Mouse (Mus musculus) lung, embryonic 14.5 days (tissue): ENCODE measurements around the gene Nt5dc3. TPM values are rescaled to one million over a fixed set of nuclear protein-coding genes. Genes with fewer than 3 reads are reported as not detected.

Source experiments
- ATAC-seq: fragments of 200-750 bp; cut with Nextera tagmentation; 2 replicates; pipeline ENCODE4 v1.8.0; 2017; ENCODE audit warnings: mild to moderate bottlenecking, moderate TSS enrichment, moderate library complexity; ENCODE audit not compliant: insufficient read depth
- DNase-seq: peaks from one replicate; pipeline ENCODE4 v3.0.0-alpha.2; 2015
- H3K27ac ChIP-seq: fragments of 300-500 bp; sonication (generic); 2 replicates; pipeline ENCODE4 v1.5.1; 2014; ENCODE audit warnings: low read depth, mild to moderate bottlenecking, moderate library complexity
- H3K27me3 ChIP-seq: fragments of 300-500 bp; sonication (generic); 2 replicates; pipeline ENCODE4 v1.6.1; 2014; ENCODE audit warnings: low read length, control low read depth; ENCODE audit not compliant: insufficient read depth
- H3K36me3 ChIP-seq: fragments of 300-500 bp; sonication (generic); 2 replicates; pipeline ENCODE4 v1.6.1; 2014; ENCODE audit warnings: control low read depth; ENCODE audit not compliant: insufficient read depth
- H3K4me1 ChIP-seq: fragments of 300-500 bp; sonication (generic); 2 replicates; pipeline ENCODE4 v1.6.1; 2014; ENCODE audit warnings: antibody characterized with exemption, control low read depth; ENCODE audit not compliant: insufficient read depth
- H3K4me2 ChIP-seq: fragments of 300-500 bp; sonication (generic); 2 replicates; pipeline ENCODE4 v1.6.1; 2014; ENCODE audit warnings: mild to moderate bottlenecking
- H3K4me3 ChIP-seq: fragments of 300-500 bp; sonication (generic); 2 replicates; pipeline ENCODE4 v1.5.1; 2014; ENCODE audit warnings: low read depth, low read length
- H3K9ac ChIP-seq: fragments of 300-500 bp; sonication (generic); 2 replicates; pipeline ENCODE4 v1.6.1; 2014
- H3K9me3 ChIP-seq: fragments of 300-500 bp; sonication (generic); 2 replicates; pipeline ENCODE4 v1.6.1; 2016; ENCODE audit warnings: low read depth, low read length, control low read depth
- CTCF ChIP-seq: IDR thresholded peaks from 2 replicates; pipeline ENCODE4 v1.5.1; 2016; ENCODE audit warnings: antibody characterized with exemption, low read depth
- WGBS: fragments of 180-500 bp; shearing (Covaris S2); extraction: QIAGEN DNeasy Blood & Tissue Kit; methylation state at CpG from one replicate; pipeline ENCODE4 v1.1.7; 2014; 5-methylcytosine and 5-hydroxymethylcytosine counted together
- polyA plus RNA-seq: library from polyadenylated mRNA; unstranded; fragments of >200 nt; fragmentation: Nextera tagmentation; extraction: Ambion mirVana; gene quantifications from 2 replicates; pipeline ENCODE4 v1.2.1, GENCODE M21; 2014

Nt5dc3 gene
- polyA plus RNA-seq, 1 experiment from 2014 or later: 1.9 TPM

- H3K27me3 ChIP-seq: no peaks in the 10 kb centered on the region
- ATAC-seq: no peak
- TF ChIP-seq CTCF: no peak
These were observed 9.6 kb upstream of the Nt5dc3 start for GRCm38 (mm10) chr10:86769216-86769615.

GRCm38 (mm10) chr10:86769797-86770196 lies 9.0 kb upstream of the Nt5dc3 start:
- WGBS: 32% methylated on average over 4 of the region's 4 CpGs
- peak; percentile 48 for DNase-seq

More at GRCm38 (mm10) chr10:86769216-86769615, 9.6 kb upstream of the Nt5dc3 start:
- no peak overlapping the region for H3K27ac ChIP-seq
- H3K4me3 ChIP-seq: no peak overlapping the region
- no peaks in the 10 kb centered on the region for H3K4me1 ChIP-seq
- H3K9ac ChIP-seq: no peak overlapping the region
- 52% methylated on average over 5 of the region's 5 CpGs for WGBS
- H3K9me3 ChIP-seq: no peaks in the 10 kb centered on the region
- DNase-seq: no peak
- no peak overlapping the region for H3K4me2 ChIP-seq
- no peaks in the 10 kb centered on the region for H3K36me3 ChIP-seq

GRCm38 (mm10) chr10:86771701-86772100 lies 7.1 kb upstream of the Nt5dc3 start:
- no peaks in the 10 kb centered on the region for H3K9me3 ChIP-seq
- H3K4me3 ChIP-seq: no peak overlapping the region
- no peak for ATAC-seq
- 68% methylated on average over 5 of the region's 5 CpGs for WGBS
- no peaks in the 10 kb centered on the region for H3K27me3 ChIP-seq
- H3K4me2 ChIP-seq: no peak overlapping the region
- no peak for TF ChIP-seq CTCF
- no peaks in the 10 kb centered on the region for H3K4me1 ChIP-seq
- no peak overlapping the region for H3K27ac ChIP-seq
- no peaks in the 10 kb centered on the region for H3K36me3 ChIP-seq
- H3K9ac ChIP-seq: no peak overlapping the region
- no peak for DNase-seq

More at GRCm38 (mm10) chr10:86769797-86770196, 9.0 kb upstream of the Nt5dc3 start:
- no peak for TF ChIP-seq CTCF
- Histone ChIP-seq H3K4me1 (no peaks in the 10 kb centered on the region), H3K4me3 (no peak overlapping the region), H3K27ac (no peak overlapping the region), H3K27me3 (no peaks in the 10 kb centered on the region), H3K4me2 (no peak overlapping the region), H3K9ac (no peak overlapping the region), H3K9me3 (no peaks in the 10 kb centered on the region), H3K36me3 (no peaks in the 10 kb centered on the region)
- no peak for ATAC-seq

- no peak overlapping the region for H3K4me3 ChIP-seq
- no peak; the same call in 1 of the 2 replicates for ATAC-seq
- no peaks in the 10 kb centered on the region for H3K4me1 ChIP-seq
- no peak overlapping the region for H3K27ac ChIP-seq
- H3K27me3 ChIP-seq: no peaks in the 10 kb centered on the region
- peak; percentile 65 for DNase-seq
- no peaks in the 10 kb centered on the region for H3K9me3 ChIP-seq
- no peak overlapping the region for H3K9ac ChIP-seq
- TF ChIP-seq CTCF: no peak
- H3K36me3 ChIP-seq: no peaks in the 10 kb centered on the region
- 53% methylated on average over 6 of the region's 6 CpGs for WGBS
- H3K4me2 ChIP-seq: no peak overlapping the region
These were observed 6.6 kb upstream of the Nt5dc3 start for GRCm38 (mm10) chr10:86772231-86772631.

GRCm38 (mm10) chr10:86773360-86773759 lies 5.4 kb upstream of the Nt5dc3 start:
- Histone ChIP-seq H3K27me3 (no peaks in the 10 kb centered on the region), H3K4me3 (no peak overlapping the region), H3K4me2 (no peak overlapping the region), H3K9ac (no peak overlapping the region), H3K27ac (no peak overlapping the region), H3K4me1 (0 out of 2 replicates have a peak, but pooled peaks cover 4% of the 10 kb centered on the region), H3K36me3 (no peaks in the 10 kb centered on the region), H3K9me3 (no peaks in the 10 kb centered on the region)
- 46% methylated on average over 4 of the region's 4 CpGs for WGBS
- TF ChIP-seq CTCF: no peak
- DNase-seq: no peak
- no peak for ATAC-seq

- H3K4me3 ChIP-seq: no peak overlapping the region
- H3K9me3 ChIP-seq: no peaks in the 10 kb centered on the region
- no peak for DNase-seq
- no peak for TF ChIP-seq CTCF
- no peak overlapping the region for H3K9ac ChIP-seq
- no peak overlapping the region for H3K4me2 ChIP-seq
- H3K4me1 ChIP-seq: peaks cover 8% of the 10 kb centered on the region; the same call in 1 of the 2 replicates
- WGBS: 57% methylated on average over 9 of the region's 9 CpGs
- H3K27me3 ChIP-seq: no peaks in the 10 kb centered on the region
- no peaks in the 10 kb centered on the region for H3K36me3 ChIP-seq
- H3K27ac ChIP-seq: no peak overlapping the region
- no peak for ATAC-seq
These were observed 2.5 kb upstream of the Nt5dc3 start for GRCm38 (mm10) chr10:86776281-86776680.

- Histone ChIP-seq H3K4me2 (peak overlapping the region; percentile 100), H3K9ac (peak overlapping the region; percentile 75), H3K27me3 (no peaks in the 10 kb centered on the region), H3K36me3 (no peaks in the 10 kb centered on the region), H3K9me3 (no peaks in the 10 kb centered on the region), H3K4me3 (peak overlapping the region; percentile 67), H3K4me1 (peaks cover 8% of the 10 kb centered on the region; the same call in 1 of the 2 replicates), H3K27ac (peak overlapping the region; percentile 65; the same call in 1 of the 2 replicates)
- no peak for TF ChIP-seq CTCF
- no peak for DNase-seq
- 45% methylated on average over 19 of the region's 19 CpGs for WGBS
- no peak for ATAC-seq
These were observed 1.0 kb upstream of the Nt5dc3 start for GRCm38 (mm10) chr10:86777614-86778319.
